Mouse (Mus musculus) activated CD4-positive, CD25-positive, alpha-beta regulatory T cell, adult 4 months (primary cell): ENCODE measurements around the gene Ddx1. TPM values are rescaled to one million over a fixed set of nuclear protein-coding genes. Genes with fewer than 3 reads are reported as not detected.
"Not testable (repeated sequence)": the region's sequence is repeated elsewhere in the genome, so short reads cannot be mapped to it uniquely, and the experiment has no call there.

Source experiments
- ATAC-seq: one replicate; pipeline ENCODE4 v1.8.0; 2017
- polyA plus RNA-seq, 2 experiments: library from polyadenylated mRNA; unstranded; fragments of 100-300 nt; shearing (Covaris generic); gene quantifications; one replicate each; pipeline ENCODE4 v1.2.1; 2017

Ddx1 gene
- polyA plus RNA-seq, 2 experiments from 2014 or later: 84.3 to 91.8 TPM

GRCm38 (mm10) chr12:13202322-13202721 is 46.7 kb downstream of the Ddx1 start:
- no peak for ATAC-seq

DNA sequence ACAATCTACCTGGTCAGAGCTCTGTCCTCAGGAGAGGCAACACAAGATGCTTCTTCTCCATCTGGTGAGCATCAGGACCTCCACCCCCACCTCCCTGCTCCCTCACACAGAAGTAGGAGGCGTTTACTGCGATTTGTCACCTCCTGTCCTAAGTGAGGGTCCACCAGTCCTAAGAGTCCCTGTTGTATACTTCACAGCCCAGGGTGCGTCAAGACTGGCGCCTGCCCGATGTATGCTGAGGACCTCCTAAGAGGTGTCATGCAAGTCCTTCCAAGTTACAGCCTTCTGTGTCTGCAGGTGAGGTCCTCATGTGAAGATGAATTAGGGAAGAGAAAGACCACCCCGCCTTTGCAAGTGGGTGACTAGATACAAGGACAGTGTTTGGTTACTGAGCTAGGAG is 48.4 kb downstream of the Ddx1 start:
- no peak for ATAC-seq

DNA sequence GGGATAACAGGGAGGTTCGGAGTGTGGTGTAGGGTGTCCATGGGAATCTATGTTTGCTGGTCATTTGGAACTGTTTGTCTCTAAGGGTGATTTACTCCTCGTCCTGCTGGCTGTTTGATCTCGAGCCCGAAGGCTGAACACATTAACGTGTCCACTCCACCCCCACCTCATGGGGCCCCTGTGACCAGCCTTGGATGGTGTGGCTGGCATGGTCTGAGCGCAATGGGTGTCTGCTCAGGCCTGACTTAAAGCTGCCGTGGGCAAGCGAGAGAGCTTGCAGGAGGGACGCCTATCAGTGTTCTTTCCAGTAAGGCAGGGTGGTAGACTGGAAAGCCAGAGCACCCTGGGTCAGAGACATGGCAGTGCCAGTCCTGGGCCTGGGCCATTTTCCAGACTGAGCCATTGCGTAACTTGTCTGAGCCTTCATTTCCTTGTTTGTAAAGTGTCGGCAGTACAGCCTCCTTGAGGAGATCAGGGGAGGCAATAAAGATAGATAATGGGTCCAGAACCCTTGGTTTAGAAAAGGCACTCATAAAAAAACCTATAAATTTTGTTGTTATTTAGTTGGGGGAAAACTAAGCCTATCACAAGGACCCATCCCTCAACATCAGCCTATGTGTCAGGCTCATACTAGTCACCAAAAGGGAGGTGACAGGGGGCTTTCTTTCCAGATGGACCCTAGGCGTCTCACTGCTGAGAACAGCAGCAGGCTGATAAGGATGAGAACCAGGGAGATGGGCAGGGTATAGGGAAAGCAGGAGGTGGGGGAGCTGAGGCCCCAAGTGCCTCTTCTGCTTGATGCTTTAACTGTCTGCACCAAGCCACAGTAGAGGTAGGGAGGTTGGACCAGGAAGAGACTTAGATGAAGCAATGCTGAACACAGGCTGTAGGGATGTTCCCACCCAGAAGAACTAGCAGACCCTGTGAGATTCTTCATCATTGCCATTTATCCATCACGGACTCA is 49.4 kb downstream of the Ddx1 start:
- no peak for ATAC-seq

GRCm38 (mm10) chr12:13198157-13198556 is 50.9 kb downstream of the Ddx1 start:
- no peak for ATAC-seq

DNA sequence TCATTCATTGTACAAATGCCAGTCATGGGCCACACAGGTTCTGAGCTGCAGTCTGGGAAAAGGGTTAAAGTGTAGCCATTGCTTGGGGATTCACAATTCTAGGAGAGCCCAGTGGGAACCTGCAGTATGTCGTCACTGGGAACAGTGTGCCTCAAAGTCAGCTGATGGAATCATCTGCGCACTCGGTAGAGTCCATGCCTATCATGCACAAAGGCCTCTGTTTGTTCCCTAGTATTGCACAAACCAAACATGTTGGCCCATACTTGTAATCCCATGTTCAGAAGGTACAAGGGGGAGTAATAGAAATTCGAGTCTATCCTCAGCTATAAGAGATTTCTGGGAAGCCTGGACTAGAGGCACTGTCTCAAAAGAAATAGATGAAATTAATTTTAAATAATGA is 52.9 kb downstream of the Ddx1 start:
- ATAC-seq: no peak

GRCm38 (mm10) chr12:13195506-13195905 is 53.5 kb downstream of the Ddx1 start:
- ATAC-seq: no peak

DNA sequence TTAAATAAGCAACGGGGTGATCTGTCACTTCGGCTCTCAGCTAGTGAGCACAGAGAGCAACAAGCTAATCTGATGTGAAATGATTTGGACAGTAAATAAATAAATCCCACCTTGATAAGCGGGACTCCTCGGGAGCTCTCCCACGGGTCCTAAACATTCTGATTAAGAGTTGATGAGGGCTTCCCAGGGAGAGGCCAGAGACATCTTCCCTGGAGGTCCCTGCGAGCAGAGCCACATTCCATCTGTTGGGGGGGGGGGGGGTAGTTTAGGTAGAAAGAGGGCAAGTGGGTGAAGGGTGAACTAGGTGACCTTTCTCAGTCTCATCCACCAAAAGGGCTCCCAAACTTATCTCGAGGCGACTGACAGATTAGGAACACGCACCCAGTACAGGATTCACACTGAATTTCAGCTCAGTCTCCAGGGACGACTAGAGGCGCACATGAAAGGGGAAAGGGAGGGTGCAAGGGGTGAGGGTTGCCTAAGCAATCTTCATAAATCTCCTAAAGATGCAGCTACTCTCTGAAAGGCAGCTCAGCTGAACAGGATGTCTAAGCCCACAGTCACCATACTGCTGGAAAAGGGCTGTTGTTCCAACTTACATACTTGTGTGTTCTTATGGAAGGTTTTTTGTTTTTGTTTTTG is 60.8 kb downstream of the Ddx1 start:
- no peak for ATAC-seq

DNA sequence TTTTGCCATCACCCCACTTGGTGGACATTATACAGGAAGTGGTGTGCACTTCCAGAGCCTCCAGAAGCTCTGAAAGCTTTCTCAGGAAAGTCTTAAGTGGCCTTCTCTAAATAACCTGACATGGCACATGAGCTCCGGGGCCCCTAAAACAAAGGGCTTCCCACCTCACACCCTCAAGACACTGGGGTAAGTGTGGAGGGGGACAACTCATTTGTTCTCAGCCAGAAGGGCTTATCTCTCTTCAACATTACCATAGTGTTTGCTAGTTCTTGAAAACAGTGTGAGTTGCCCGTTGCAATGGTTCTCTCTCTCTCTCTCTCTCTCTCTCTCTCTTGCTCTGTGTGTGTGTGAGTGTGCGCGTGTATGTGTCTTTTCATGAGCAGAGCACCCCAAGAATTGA is 62.8 kb downstream of the Ddx1 start:
- no peak for ATAC-seq

DNA sequence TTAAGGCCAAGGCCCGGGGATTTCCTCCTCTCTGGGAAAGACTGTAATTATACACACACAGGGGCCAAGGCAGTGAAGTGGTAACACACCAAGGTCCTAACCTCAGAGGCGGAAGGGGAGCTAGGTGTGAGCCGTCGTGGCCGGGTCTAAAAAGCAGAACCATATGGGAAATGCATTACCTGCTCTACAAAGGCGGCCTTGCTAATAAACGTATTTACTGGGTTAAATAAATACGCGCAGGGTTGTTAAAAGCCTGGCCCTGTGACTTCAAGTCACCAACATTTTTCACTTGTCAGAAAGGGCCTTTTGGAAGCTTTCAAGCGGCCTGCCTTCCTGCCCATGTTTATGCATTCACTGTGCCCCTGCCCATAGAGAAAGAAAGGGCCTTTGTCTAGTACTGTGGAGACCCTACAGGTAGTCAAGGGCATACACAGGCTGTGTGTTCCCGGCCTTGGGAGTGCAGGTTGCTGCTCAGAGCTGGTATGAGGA is 64.1 kb downstream of the Ddx1 start:
- no peak for ATAC-seq

- ATAC-seq: not testable (repeated sequence)
Observed at GRCm38 (mm10) chr12:13184136-13184535, 64.9 kb downstream of the Ddx1 start.

- ATAC-seq: no peak
Observed at GRCm38 (mm10) chr12:13182220-13182619, 66.8 kb downstream of the Ddx1 start.

DNA sequence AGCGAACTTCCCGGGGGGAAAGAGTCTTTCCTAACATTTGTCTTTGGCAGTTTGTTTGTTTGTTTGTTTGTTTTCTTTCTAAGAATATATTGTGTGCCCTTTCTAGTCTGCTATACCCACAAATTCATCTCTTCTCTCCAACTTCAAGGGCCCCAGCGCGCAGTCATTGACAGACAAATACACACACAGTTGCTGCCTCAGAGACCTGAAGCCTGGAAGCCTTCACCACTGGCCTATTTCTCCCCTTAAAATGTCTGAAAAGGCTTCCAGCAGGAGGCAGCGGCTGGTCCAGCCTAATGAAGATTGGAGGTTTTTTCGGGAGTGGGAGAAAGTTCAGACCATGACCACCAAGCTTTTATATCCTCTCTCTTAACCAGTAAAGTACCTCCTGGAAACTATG is 67.3 kb downstream of the Ddx1 start:
- no peak for ATAC-seq

DNA sequence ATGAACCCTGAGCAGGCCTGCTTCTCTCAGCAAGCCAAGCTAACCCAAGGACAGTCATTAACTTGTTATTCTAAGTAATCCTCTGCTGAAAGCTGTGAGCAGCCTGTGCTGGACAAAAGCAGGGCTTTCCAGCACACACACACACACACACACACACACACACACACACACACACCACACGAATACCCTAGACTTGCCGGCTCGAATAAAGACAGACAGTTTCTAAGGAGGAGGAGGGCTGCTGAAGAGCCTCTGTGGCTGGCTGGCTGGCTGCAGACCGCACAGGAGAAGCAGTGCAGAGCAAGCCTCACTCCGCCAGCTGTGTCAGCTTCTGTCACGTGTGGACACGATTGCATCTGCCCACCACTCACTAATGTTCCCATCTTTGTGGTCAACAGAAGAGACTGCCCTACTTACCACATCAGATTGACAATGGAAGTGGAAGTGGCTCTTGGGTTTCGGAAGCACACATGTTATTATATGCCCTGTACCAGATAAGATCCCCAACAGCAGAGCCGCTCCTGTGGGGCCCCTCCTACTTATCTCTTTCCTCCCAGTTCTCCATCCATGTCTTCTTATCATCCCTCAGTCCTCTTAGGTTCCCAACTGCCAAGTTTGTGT is 68.2 kb downstream of the Ddx1 start:
- no peak for ATAC-seq

- ATAC-seq: no peak
Observed at GRCm38 (mm10) chr12:13180332-13180714, 68.7 kb downstream of the Ddx1 start.

GRCm38 (mm10) chr12:13177606-13178005 is 71.4 kb downstream of the Ddx1 start:
- ATAC-seq: no peak

GRCm38 (mm10) chr12:13176927-13177326 is 72.1 kb downstream of the Ddx1 start:
- ATAC-seq: no peak

DNA sequence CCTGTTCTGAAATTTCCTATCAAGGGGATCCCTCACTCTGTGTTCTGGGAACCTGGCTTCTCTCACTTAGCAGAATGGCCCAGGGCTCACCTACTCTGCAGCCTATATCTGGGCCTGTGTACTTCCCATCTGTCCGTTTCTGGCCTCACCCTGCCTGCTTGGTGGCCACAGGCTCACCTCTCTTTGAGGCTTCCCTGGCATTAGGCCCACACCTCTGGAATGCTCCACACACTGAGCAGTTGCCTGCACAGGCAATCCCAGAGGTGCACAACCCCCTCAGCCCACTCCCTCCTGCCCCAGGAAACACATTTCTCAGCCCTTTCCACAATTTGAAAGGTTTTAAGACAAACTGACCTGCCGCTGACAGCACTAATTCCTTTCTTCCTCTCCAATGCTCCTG is 72.9 kb downstream of the Ddx1 start:
- ATAC-seq: no peak

- no peak for ATAC-seq
Observed at GRCm38 (mm10) chr12:13174022-13174421, 75.0 kb downstream of the Ddx1 start.

DNA sequence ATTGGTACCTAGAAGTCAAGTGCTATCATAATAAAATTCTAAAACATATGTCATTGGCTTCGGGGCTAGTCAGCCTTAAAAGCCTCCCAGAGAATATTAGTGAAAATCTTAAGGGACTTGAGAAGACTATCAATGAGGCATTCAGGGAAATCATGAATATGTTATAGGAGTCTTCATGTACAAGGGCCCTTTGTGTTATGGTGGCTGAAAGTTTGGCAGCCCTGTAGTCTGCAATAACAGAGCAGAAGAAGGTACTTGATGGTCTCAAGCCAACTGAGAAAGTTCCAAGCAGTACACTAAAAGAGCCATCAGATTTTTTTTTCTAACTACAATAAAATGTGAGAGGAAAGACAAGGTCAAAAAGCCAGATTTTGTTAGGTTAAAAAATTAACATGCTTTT is 80.9 kb downstream of the Ddx1 start:
- no peak for ATAC-seq

- no peak for ATAC-seq
Observed at GRCm38 (mm10) chr12:13167116-13167515, 81.9 kb downstream of the Ddx1 start.
